Mouse (Mus musculus) layer of hippocampus, postnatal 25 days (tissue): ENCODE measurements at regions not wholly inside any gene's neighbourhood (a gene's known extent, or its start where the extent isn't known, plus 50 kb on each side); places are given as distances from the start of the nearest gene placed in this dataset.

Experiments used
- DNase-seq, 2 experiments: peaks; one replicate each; pipeline ENCODE4 v3.0.0; 2022; ENCODE audit warnings: mixed read lengths in 2 of 2, low spot score in 1 of 2; ENCODE audit errors: extremely low spot score in 1 of 2

DNA sequence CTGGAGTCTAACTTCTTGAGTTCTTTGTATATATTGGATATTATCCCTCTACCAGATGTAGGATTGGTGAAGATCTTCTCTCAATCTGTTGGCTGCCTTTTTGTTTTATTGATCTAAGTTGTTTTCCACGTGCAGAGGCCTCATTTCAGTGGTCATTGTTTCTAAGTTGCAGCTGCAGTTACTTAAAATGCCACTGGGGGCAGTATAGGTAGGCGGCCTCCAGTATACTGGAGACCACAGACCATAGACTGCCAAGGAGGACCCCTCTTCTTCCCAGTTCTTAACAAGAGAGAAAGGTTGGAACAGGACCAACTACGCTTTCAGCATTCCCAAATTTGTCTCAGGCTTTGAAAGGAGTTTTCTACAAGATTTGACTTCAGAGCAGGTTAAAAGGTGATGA is 136.7 kb downstream of the BC067074 start:
- peak in 1 of 2 experiments; percentile 13 for DNase-seq
